Mouse (Mus musculus): Measurements from ENCODE around the gene Prkce. TPM values are rescaled to one million over a fixed set of nuclear protein-coding genes. Genes with fewer than 3 reads are reported as not detected.

Prkce gene
- polyA plus RNA-seq, 1 experiment from 2014 or later = 6.3 TPM

GRCm38 (mm10) chr17:86492376-86492775 is 324.8 kb downstream of the Prkce start:
- no peaks in the 10 kb centered on the region for H3K27me3 ChIP-seq (replicated peaks)
- H3K4me2 ChIP-seq = no peak overlapping the region
- 78% methylated on average over 7 of the region's 7 CpGs for WGBS
- no peaks in the 10 kb centered on the region for H3K36me3 ChIP-seq
- H3K4me3 ChIP-seq (replicated peaks) = no peak overlapping the region
- no peak overlapping the region for H3K9ac ChIP-seq
- no peaks in the 10 kb centered on the region for H3K9me3 ChIP-seq
- no peak overlapping the region for H3K27ac ChIP-seq
- 0 out of 2 replicates have a peak, but pooled peaks cover 4% of the 10 kb centered on the region for H3K4me1 ChIP-seq
- ATAC-seq (ENCODE audit: insufficient read depth, low FRiP score, low read depth) = 0 out of 2 replicates have a peak, but pooled peaks have one; percentile 35

DNA sequence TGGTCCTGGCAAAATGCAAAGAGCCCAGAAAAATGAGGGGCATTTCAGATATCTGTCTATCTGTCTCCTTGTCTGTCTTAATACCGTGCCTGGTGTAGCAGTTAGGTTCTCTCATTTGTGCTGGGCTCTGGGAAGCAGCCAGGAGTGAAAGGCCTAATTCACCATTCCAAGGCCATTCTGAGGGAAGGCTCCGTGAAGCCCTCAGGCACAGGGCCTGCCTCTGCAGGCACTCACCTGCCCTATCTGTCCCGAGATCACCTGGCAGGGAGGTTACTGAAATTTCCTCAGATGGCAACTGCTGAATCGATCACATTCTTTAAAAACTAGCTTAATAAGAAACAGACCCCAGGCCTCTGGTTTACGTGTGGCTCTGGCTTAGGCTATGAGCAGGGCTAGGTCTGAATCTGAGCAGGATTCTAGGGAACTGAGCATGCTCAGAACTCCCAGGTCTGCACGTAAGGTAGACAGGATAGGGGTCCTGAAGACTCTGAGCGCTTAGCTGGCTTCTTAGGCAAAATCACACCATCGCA is 326.4 kb downstream of the Prkce start:
- H3K4me2 ChIP-seq = no peak overlapping the region
- H3K4me3 ChIP-seq (replicated peaks) = no peak overlapping the region
- H3K9ac ChIP-seq = no peak overlapping the region
- WGBS = 67% methylated on average over 8 of the region's 8 CpGs
- 0 out of 2 replicates have a peak, but pooled peaks cover 4% of the 10 kb centered on the region for H3K4me1 ChIP-seq
- H3K36me3 ChIP-seq = no peaks in the 10 kb centered on the region
- no peaks in the 10 kb centered on the region for H3K27me3 ChIP-seq (replicated peaks)
- ATAC-seq (ENCODE audit: insufficient read depth, low FRiP score, low read depth) = 0 out of 2 replicates have a peak, but pooled peaks have one; percentile 27
- H3K27ac ChIP-seq = peak overlapping the region; percentile 28
- H3K9me3 ChIP-seq = no peaks in the 10 kb centered on the region

DNA sequence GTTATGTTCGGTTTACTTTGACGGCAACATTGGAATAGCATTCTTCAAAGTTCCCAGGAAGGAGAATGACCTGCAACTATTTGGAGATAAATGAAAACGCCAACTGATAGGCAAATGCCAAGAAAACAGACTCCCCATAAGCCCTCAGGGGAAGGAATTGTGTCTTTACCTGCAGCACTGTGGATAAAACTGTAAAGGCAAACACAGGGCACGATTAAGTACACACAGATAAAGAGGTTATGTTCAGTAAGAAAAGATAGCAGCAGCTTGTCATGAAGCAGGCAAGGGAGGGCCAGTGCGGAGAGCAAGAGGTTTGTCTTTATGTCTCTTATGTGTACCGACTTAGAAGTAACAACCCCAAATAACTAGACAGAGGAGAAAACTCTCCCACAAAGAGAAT is 326.9 kb downstream of the Prkce start:
- Histone ChIP-seq H3K9ac (no peak overlapping the region), H3K9me3 (no peaks in the 10 kb centered on the region), H3K36me3 (no peaks in the 10 kb centered on the region), H3K4me2 (no peak overlapping the region; the same call in 1 of the 2 replicates), H3K4me3 (replicated peaks) (no peak overlapping the region), H3K4me1 (0 out of 2 replicates have a peak, but pooled peaks cover 4% of the 10 kb centered on the region), H3K27ac (peak overlapping the region; percentile 28), H3K27me3 (replicated peaks) (no peaks in the 10 kb centered on the region)
- 0 out of 2 replicates have a peak, but pooled peaks have one; percentile 41 for ATAC-seq (ENCODE audit: insufficient read depth, low FRiP score, low read depth)
- 54% methylated on average over 6 of the region's 6 CpGs for WGBS

DNA sequence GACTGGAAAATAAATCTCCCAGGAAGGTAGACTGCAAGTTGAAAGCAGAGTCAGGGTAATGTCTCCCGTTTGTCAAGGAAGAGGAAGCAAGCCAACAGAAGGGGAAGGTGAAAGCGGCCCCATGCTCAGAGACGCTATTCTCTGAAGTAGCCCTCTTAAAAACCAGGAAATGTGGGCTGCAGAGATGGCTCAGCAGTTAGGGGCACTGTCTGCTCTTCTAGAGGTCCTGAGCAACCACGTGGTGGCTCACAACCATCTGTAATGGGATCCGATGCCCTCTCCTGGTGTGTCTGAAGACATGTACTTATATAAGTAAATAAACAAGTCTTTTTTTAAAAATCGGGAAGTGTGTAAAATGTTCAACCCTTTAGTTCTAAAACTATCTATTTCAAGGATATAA is 327.3 kb downstream of the Prkce start:
- H3K4me3 ChIP-seq (replicated peaks) = no peak overlapping the region
- 0 out of 2 replicates have a peak, but pooled peaks cover 4% of the 10 kb centered on the region for H3K4me1 ChIP-seq
- H3K9me3 ChIP-seq = no peaks in the 10 kb centered on the region
- H3K27ac ChIP-seq = 0 out of 2 replicates have a peak overlapping the region, but pooled peaks have one; percentile 28
- no peak overlapping the region; the same call in 1 of the 2 replicates for H3K4me2 ChIP-seq
- H3K9ac ChIP-seq = no peak overlapping the region
- no peaks in the 10 kb centered on the region for H3K27me3 ChIP-seq (replicated peaks)
- ATAC-seq (ENCODE audit: insufficient read depth, low FRiP score, low read depth) = no peak
- no peaks in the 10 kb centered on the region for H3K36me3 ChIP-seq
- WGBS = 47% methylated on average over 6 of the region's 6 CpGs

DNA sequence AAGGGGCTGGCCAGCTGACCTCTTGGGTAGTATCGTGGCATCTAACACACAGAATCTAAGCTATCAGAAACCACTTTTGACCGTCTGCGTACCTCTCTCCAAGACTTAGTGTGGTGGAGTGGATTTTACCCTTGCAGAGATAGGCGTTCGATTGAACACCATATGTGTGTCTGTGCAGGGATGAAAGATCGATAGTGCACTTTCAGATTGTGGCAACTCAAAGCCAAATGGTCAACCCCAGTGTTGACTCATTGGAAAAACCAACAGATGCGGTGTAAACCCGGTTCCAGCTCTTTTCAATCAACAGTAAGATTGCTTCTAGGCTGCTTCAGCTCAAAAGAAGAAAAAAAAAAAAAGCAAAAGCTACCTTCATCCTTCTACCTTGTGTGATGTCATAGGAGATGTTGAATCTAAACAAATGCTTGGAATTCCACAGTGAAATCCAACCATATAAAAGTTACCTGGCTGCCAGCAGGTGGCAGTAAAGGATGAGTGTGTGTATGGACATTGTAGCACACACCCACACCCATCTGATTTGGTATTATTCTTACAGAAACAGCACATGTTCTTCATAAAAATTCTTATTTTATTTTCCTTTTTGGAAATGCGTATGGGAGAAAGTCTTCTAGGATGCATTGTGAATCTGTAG is 328.7 kb downstream of the Prkce start:
- Histone ChIP-seq H3K4me1 (0 out of 2 replicates have a peak, but pooled peaks cover 4% of the 10 kb centered on the region), H3K36me3 (no peaks in the 10 kb centered on the region), H3K4me3 (replicated peaks) (no peak overlapping the region), H3K4me2 (no peak overlapping the region), H3K27ac (no peak overlapping the region), H3K27me3 (replicated peaks) (no peaks in the 10 kb centered on the region), H3K9me3 (no peaks in the 10 kb centered on the region), H3K9ac (no peak overlapping the region)
- no peak for ATAC-seq (ENCODE audit: insufficient read depth, low FRiP score, low read depth)
- 80% methylated on average over 9 of the region's 9 CpGs for WGBS

DNA sequence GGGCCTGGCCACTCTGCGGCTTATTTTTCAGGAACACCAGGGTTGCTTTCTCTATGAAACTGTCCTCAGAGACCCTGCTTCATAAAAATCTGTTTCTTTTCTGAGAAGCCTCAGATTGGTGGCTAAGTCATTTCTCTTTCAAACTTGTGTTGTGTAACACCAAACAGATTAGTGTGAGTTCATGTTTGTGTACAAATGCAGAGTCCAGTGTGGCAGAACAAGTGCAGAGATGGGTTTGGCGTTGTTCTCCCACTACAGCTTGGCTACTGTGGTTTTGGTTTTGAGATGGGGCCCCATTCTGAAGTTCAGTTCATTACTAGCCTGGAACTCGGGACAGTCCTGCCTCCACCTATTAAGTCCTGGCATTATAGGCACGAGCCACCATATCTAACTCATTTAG is 329.7 kb downstream of the Prkce start:
- Histone ChIP-seq H3K9me3 (no peaks in the 10 kb centered on the region), H3K4me2 (no peak overlapping the region), H3K27ac (no peak overlapping the region), H3K4me1 (0 out of 2 replicates have a peak, but pooled peaks cover 4% of the 10 kb centered on the region), H3K27me3 (replicated peaks) (no peaks in the 10 kb centered on the region), H3K4me3 (replicated peaks) (no peak overlapping the region), H3K36me3 (no peaks in the 10 kb centered on the region), H3K9ac (no peak overlapping the region)
- WGBS = 86% methylated on average over 4 of the region's 4 CpGs
- no peak for ATAC-seq (ENCODE audit: insufficient read depth, low FRiP score, low read depth)

GRCm38 (mm10) chr17:86499359-86500045 is 331.9 kb downstream of the Prkce start:
- H3K27ac ChIP-seq = peak overlapping the region; percentile 42; the same call in 1 of the 2 replicates
- WGBS = 53% methylated on average over 15 of the region's 15 CpGs
- no peaks in the 10 kb centered on the region for H3K9me3 ChIP-seq
- no peak overlapping the region for H3K4me2 ChIP-seq
- no peaks in the 10 kb centered on the region for H3K36me3 ChIP-seq
- ATAC-seq (ENCODE audit: insufficient read depth, low FRiP score, low read depth) = no peak
- no peak overlapping the region for H3K9ac ChIP-seq
- H3K4me3 ChIP-seq (replicated peaks) = no peak overlapping the region
- H3K4me1 ChIP-seq = no peaks in the 10 kb centered on the region
- H3K27me3 ChIP-seq (replicated peaks) = no peaks in the 10 kb centered on the region

DNA sequence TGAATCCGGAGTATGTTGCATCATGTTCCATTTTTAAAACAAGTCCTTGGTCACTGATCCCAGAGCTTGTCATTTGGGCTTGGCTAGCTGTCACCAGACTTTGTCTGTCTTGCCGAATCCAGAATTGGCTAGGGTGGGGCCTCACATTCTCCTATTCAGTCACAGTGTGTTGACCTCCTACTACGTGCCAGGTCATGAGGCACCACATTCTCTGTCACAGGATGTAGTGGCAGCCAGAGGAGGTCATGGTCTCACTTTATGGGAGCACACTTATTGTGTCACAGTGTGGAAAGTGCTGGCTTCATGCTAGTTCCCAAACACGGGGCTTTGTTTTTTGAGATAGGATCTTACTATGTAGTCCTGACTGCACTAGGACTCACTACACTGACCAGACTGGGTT is 333.8 kb downstream of the Prkce start:
- Histone ChIP-seq H3K4me3 (replicated peaks) (no peak overlapping the region), H3K27me3 (replicated peaks) (no peaks in the 10 kb centered on the region), H3K27ac (no peak overlapping the region), H3K36me3 (no peaks in the 10 kb centered on the region), H3K4me1 (no peaks in the 10 kb centered on the region), H3K4me2 (no peak overlapping the region), H3K9me3 (no peaks in the 10 kb centered on the region), H3K9ac (no peak overlapping the region)
- no peak for ATAC-seq (ENCODE audit: insufficient read depth, low FRiP score, low read depth)
- WGBS = 89% methylated on average over 4 of the region's 4 CpGs

DNA sequence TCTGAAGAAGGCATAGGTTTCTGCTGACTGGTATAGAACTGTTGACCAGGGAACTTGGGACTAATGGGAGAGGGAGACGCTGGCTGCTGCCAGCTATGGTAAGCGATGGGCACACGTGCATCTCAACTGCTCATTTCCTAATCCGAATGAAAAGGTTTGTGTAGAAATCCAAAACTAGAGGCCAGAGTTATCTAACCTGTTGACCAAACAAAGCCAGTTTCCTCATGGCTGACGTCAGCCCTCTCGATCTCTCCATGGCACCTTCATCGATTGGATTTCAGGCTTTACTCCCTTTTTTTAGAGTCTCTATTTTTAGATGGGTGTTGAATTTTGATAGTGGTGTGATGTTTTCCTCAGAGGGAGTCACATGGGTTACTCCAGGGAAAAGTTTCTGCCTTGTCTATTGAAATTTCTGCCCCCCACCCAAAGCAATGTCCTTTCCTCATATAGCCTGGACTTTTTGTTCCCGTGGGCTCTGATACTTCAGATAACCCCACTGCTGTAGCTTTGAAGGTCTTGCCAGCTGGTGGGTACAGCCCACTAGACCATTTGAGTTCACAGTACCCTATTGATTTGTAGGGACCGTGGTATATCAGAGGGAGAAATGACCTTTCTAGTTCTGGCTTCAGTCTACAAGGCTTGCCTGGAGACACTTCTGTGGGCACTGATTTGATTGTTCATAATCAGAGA is 335.8 kb downstream of the Prkce start:
- no peak overlapping the region for H3K4me2 ChIP-seq
- H3K36me3 ChIP-seq = no peaks in the 10 kb centered on the region
- H3K4me1 ChIP-seq = peaks cover 4% of the 10 kb centered on the region; the same call in 1 of the 2 replicates
- 90% methylated on average over 9 of the region's 9 CpGs for WGBS
- H3K4me3 ChIP-seq (replicated peaks) = no peak overlapping the region
- no peak overlapping the region for H3K27ac ChIP-seq
- no peaks in the 10 kb centered on the region for H3K27me3 ChIP-seq (replicated peaks)
- no peak for ATAC-seq (ENCODE audit: insufficient read depth, low FRiP score, low read depth)
- H3K9me3 ChIP-seq = no peaks in the 10 kb centered on the region
- H3K9ac ChIP-seq = no peak overlapping the region

GRCm38 (mm10) chr17:86505183-86505631 is 337.6 kb downstream of the Prkce start, which contains the start of gene Gm10309:
TSS of gene Gm10309 (minus strand) at chr17:86505232.
- no peaks in the 10 kb centered on the region for H3K27me3 ChIP-seq (replicated peaks)
- no peak within 1 kb of the TSS for H3K4me2 ChIP-seq
- ATAC-seq (ENCODE audit: insufficient read depth, low FRiP score, low read depth) = no peak
- no peak within 1 kb of the TSS for H3K4me3 ChIP-seq (replicated peaks)
- 78% methylated on average over 8 of the region's 8 CpGs for WGBS
- peaks cover 4% of the 10 kb centered on the region; the same call in 1 of the 2 replicates for H3K4me1 ChIP-seq
- no peaks in the 10 kb centered on the region for H3K9me3 ChIP-seq
- H3K36me3 ChIP-seq = no peaks in the 10 kb centered on the region
- H3K9ac ChIP-seq = no peak within 1 kb of the TSS
- no peak within 1 kb of the TSS for H3K27ac ChIP-seq

DNA sequence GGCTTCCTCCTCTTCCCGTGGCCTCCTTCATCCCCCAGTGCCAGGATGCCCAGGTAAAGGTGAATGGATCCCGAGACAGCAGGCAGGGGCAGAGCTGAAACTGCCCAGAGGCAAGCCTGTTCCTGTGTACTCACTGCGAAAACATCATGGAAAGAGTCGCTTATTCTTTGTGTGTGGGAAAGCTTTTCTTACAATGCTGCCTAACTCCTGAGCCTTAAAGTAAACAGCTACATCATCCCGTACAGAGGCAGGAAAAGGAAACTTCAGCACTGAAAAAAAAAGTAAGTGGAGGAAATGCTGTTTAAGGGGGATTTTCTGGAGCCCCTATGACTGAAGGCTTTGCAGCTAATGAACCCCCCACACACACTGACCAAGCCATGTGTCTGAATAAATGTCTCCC is 339.3 kb downstream of the Prkce start:
- H3K4me3 ChIP-seq (replicated peaks) = no peak overlapping the region
- no peaks in the 10 kb centered on the region for H3K9me3 ChIP-seq
- no peak for ATAC-seq (ENCODE audit: insufficient read depth, low FRiP score, low read depth)
- H3K4me2 ChIP-seq = no peak overlapping the region
- 36% methylated on average over 5 of the region's 5 CpGs for WGBS
- peaks cover 4% of the 10 kb centered on the region; the same call in 1 of the 2 replicates for H3K4me1 ChIP-seq
- H3K27ac ChIP-seq = peak overlapping the region; percentile 52
- no peaks in the 10 kb centered on the region for H3K27me3 ChIP-seq (replicated peaks)
- no peak overlapping the region for H3K9ac ChIP-seq
- H3K36me3 ChIP-seq = no peaks in the 10 kb centered on the region

All from stomach, embryonic 15.5 days (tissue).